Mouse (Mus musculus) embryo, embryonic 9.5 days (tissue): ENCODE measurements around the gene Hormad2.
A peak's percentile ranks its signal among the peaks of the same experiment; 100 is the strongest.

ENCODE experiments used
- DNase-seq: peaks from one replicate; pipeline ENCODE4 v3.0.0-alpha.2; 2017; ENCODE audit errors: extremely low spot score

The Hormad2 gene

GRCm38 (mm10) chr11:4446195-4446868, 5.4 kb upstream of the Hormad2 start:
- DNase-seq = no peak

- no peak for DNase-seq
Observed at GRCm38 (mm10) chr11:4442280-4442679, 1.4 kb upstream of the Hormad2 start.

DNA sequence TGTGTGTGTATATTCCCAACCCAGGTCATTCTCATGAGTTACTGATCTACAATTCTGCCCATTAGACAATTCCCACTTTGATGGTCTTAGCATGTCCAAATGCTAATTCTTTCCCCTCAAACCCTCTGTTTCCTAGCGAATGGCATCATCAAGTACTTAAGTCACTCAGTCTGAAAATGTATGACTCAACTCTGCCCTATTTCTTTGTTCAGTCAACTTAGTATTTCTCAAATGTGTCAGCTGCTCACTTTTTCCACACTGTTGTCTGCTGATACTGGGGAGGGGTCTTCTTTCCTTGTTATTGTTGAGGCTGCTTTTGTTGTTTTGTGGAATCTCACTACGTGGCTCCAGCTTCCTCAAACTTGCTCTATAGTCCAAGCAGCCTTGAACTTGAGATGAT, 2.7 kb downstream of the Hormad2 start:
- no peak for DNase-seq

DNA sequence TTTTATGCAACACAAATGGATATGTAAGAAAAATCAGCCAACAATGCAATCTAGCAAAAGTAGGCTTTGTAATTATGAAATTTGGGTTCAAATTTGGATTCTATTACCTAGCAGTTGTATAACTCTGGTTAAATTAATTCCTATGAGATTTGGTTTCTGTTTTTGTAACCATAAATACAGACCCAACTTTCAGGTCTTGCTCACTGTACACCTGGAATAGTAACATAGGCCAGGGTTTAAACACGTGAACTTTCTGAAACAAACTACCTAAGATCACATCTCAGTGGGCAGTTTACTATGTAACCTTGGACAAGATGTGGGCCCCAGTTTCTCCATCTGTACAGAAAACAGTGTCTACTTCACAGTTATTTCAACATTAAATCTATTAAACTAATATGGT, 3.6 kb downstream of the Hormad2 start:
- no peak for DNase-seq

- no peak for DNase-seq
Observed at GRCm38 (mm10) chr11:4436631-4437030, 4.3 kb downstream of the Hormad2 start.

GRCm38 (mm10) chr11:4434461-4434860, 6.4 kb downstream of the Hormad2 start:
- no peak for DNase-seq

DNA sequence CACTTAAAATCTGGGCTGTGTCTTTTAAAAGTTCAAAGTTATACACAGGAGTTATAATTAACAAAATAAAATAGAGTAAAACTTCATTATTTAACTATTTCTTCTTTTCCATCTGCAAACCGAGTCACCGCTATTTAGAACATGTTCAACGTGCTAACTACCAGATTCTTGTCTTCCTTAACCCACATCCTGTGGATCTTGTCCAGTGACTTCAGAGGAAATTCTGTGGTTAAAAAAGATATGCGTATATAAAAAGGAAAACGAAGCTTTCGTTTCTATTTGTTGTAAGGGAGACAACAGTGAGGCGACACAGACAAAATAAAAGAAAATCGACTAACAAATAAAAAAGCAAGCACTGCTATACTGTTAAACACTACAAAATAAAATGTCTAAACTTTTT, 17.1 kb downstream of the Hormad2 start:
- DNase-seq = no peak

DNA sequence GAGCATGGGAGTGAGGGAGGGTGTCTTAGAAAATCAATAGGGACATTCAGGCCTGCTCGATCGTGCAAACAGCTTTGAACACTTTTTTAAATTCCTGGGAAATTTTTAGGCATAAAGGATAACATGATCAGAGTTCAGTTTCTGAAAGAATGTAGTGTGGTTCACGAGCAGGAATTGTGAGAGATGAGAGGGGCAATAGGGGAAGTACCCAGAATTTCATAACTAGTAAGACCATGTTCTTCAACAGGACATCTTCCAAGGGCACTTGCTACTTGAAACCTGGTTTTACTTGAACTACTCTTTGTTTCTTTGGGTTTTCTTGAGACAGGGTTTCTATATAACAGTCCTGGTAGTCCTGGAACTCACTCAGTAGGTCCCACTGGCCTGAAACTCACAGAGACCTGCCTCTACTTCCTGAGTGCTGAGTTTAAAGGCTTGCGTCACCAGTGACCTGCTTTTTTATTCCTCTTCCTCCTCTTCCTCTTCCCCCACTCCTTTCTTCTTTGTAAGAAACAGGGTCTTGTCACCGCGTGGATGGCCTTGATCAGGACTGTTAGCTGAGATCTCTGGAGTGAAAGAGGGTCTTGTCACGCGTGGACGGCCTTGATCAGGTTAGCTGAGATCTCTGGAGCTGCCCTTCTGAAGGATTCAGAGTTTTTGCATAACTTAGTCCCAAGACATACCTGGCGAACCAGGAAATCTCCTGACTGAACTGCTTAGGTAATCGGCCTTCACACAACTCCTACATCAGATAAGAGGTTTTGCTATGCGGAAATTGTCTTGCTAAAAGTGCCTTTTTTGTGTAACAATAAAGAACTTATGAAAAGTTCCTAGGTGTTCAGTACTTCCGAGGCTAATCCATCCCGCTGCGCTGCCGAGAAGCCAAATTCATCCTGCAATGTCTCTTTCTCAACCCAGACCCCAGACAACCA, 18.1 kb downstream of the Hormad2 start:
- DNase-seq = no peak

- no peak for DNase-seq
Observed at GRCm38 (mm10) chr11:4421933-4422488, 18.9 kb downstream of the Hormad2 start.

GRCm38 (mm10) chr11:4417986-4418385, 22.9 kb downstream of the Hormad2 start:
- no peak for DNase-seq

DNA sequence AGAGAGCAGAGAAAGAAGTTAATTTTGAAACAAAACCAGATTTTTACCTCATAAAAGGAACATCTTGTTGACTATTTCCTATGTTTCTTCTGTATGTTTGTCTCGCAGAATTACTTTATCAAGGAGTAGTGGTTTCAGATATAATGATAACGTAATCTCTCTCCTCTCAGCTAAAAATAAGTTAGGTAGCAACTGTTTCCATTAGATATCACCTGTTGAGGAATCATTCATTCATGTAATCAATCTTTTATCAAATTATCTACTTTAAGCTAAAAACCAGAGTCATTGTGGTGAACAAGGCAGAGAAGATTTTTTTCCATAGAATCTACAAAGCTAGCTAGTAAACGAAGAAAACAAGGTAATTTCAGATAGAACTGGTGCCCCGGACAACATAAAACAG, 28.6 kb downstream of the Hormad2 start:
- no peak for DNase-seq

DNA sequence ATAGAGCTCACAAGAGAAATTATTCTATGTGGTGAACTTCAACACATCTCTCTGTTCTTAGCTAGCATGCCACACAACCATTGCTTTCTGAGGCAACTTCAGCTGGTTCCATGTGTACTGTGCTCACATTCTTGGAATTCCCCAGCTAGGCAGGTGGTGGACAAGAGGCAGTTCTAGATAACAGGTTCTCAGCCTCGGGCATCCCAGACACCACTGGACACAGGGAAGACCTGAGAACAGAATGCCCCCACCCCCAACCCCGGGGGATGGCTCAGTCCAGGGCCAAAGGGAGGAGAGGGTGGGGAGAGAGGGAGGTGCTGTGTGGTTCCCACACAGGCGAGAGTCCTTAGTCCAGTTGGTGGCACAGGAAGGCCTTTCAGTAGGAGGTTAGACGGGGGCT, 36.6 kb downstream of the Hormad2 start:
- DNase-seq = peak; percentile 5

- no peak for DNase-seq
Observed at GRCm38 (mm10) chr11:4403381-4403780, 37.5 kb downstream of the Hormad2 start.

- no peak for DNase-seq
Observed at GRCm38 (mm10) chr11:4401251-4401650, 39.7 kb downstream of the Hormad2 start.

GRCm38 (mm10) chr11:4394226-4394625, 46.7 kb downstream of the Hormad2 start:
- no peak for DNase-seq

- no peak for DNase-seq
Observed at GRCm38 (mm10) chr11:4388018-4388417, 52.9 kb downstream of the Hormad2 start.

DNA sequence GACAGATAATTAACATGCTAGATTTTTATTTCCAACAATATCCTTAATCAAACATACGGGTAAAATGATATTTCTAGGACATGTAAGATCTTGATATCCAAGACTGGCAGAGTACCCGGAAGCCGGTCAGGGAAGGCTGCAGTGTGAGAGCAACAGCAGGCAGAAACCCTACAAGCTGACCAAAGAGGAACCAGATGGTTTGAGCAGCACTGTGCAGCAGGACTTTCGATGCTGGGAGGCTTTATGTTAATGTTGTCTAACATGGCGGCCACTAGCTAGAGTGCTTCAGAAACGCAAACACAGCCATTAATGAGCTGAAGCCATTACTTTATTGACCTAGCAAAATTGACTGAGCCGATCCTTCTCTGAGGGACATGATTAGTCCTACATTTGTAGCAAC, 58.6 kb downstream of the Hormad2 start:
- no peak for DNase-seq

- DNase-seq = no peak
Observed at GRCm38 (mm10) chr11:4379857-4380256, 61.0 kb downstream of the Hormad2 start.

GRCm38 (mm10) chr11:4366389-4366788, 74.5 kb downstream of the Hormad2 start:
- DNase-seq = no peak

GRCm38 (mm10) chr11:4355430-4355829, 85.5 kb downstream of the Hormad2 start:
- DNase-seq = no peak

DNA sequence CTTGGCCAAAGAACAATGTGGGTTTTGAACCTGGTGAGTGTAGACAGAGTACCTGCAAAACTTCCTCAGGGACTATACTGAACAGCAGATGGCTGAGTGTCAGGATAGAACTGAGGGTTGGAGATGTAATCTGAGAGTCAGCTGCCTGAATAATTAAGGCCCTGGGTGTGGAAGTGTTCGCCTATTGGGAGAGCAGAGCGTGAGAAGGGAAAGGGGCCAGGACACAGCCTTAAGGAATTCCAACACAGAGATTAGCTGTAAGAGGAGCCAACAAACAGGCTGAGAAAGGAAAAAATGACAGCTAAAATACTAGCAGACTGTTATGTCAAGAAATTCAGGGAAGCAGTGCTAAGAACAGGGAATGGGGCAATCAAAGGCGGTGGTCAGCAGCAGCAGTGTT, 88.3 kb downstream of the Hormad2 start:
- DNase-seq = no peak

GRCm38 (mm10) chr11:4343926-4344325, 97.0 kb downstream of the Hormad2 start:
- no peak for DNase-seq

DNA sequence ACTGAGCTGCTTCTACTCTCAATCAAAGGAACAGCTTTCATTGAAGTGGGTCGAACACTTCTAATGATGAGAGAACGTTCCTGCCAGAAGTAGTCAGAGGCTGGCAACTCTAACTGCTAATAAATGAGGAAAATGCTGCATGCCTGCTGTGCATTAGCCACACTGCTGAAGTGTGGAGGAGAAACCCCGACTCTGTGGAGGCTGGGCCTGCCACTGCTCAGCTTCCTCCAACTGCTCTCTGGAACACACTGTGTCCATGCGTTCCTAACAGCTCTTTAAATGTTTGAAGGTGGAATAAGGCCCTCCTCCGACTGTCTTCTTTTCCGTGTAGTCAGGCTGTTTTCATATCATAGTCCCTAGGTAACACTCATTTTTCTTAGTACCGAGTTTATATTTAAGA, 98.9 kb downstream of the Hormad2 start:
- no peak for DNase-seq
